Mouse (Mus musculus): Measurements from ENCODE around the gene Ogdh. TPM values are rescaled to one million over a fixed set of nuclear protein-coding genes. Genes with fewer than 3 reads are reported as not detected.

Gene Ogdh
- polyA plus RNA-seq, 1 experiment from 2014 or later, result 54.8 TPM

- 1% methylated on average over 21 of the region's 43 CpGs for WGBS
- peak overlapping the region; percentile 97 for H3K9ac ChIP-seq (ENCODE audit: low read length)
- DNase-seq (ENCODE audit: low spot score), result peak; percentile 34
- H3K4me3 ChIP-seq (ENCODE audit: low read depth, low read length), result peak overlapping the region; percentile 94
- peak; percentile 29 for ATAC-seq
- H3K4me1 ChIP-seq (ENCODE audit: control insufficient read depth, insufficient read depth, low read length), result peaks cover 13% of the 10 kb centered on the region
- H3K27me3 ChIP-seq (replicated peaks; ENCODE audit: control insufficient read depth, insufficient read depth, low read length), result no peaks in the 10 kb centered on the region
- peak overlapping the region; percentile 95 for H3K27ac ChIP-seq (ENCODE audit: low read depth, low read length)
- H3K9me3 ChIP-seq (replicated peaks; ENCODE audit: control insufficient read depth, low read length), result no peaks in the 10 kb centered on the region
- peak overlapping the region; percentile 72 for H3K4me2 ChIP-seq (ENCODE audit: low read length)
- H3K36me3 ChIP-seq (ENCODE audit: control insufficient read depth, insufficient read depth, low read length), result peaks cover 30% of the 10 kb centered on the region
These were observed 98.1 kb downstream of the Ogdh start for GRCm38 (mm10) chr11:6389483-6389921.

- 84% methylated on average over 8 of the region's 8 CpGs for WGBS
- DNase-seq (ENCODE audit: low spot score) (no peak), ATAC-seq (no peak)
- Histone ChIP-seq H3K9ac (ENCODE audit: low read length) (peak overlapping the region; percentile 97), H3K4me3 (ENCODE audit: low read depth, low read length) (peak overlapping the region; percentile 94), H3K27me3 (replicated peaks; ENCODE audit: control insufficient read depth, insufficient read depth, low read length) (no peaks in the 10 kb centered on the region), H3K27ac (ENCODE audit: low read depth, low read length) (no peak overlapping the region), H3K9me3 (replicated peaks; ENCODE audit: control insufficient read depth, low read length) (no peaks in the 10 kb centered on the region), H3K4me1 (ENCODE audit: control insufficient read depth, insufficient read depth, low read length) (peaks cover 13% of the 10 kb centered on the region), H3K4me2 (ENCODE audit: low read length) (peak overlapping the region; percentile 72), H3K36me3 (ENCODE audit: control insufficient read depth, insufficient read depth, low read length) (peaks cover 40% of the 10 kb centered on the region)
These were observed 99.1 kb downstream of the Ogdh start for GRCm38 (mm10) chr11:6390376-6391053.

GRCm38 (mm10) chr11:6391516-6392276 is 100.3 kb downstream of the Ogdh start:
- Histone ChIP-seq H3K9me3 (replicated peaks; ENCODE audit: control insufficient read depth, low read length) (no peaks in the 10 kb centered on the region), H3K4me3 (ENCODE audit: low read depth, low read length) (no peak overlapping the region), H3K4me2 (ENCODE audit: low read length) (no peak overlapping the region), H3K4me1 (ENCODE audit: control insufficient read depth, insufficient read depth, low read length) (peaks cover 13% of the 10 kb centered on the region), H3K27ac (ENCODE audit: low read depth, low read length) (no peak overlapping the region), H3K36me3 (ENCODE audit: control insufficient read depth, insufficient read depth, low read length) (peaks cover 52% of the 10 kb centered on the region), H3K9ac (ENCODE audit: low read length) (no peak overlapping the region), H3K27me3 (replicated peaks; ENCODE audit: control insufficient read depth, insufficient read depth, low read length) (no peaks in the 10 kb centered on the region)
- ATAC-seq (no peak), DNase-seq (ENCODE audit: low spot score) (no peak)
- 93% methylated on average over 8 of the region's 8 CpGs for WGBS

DNA sequence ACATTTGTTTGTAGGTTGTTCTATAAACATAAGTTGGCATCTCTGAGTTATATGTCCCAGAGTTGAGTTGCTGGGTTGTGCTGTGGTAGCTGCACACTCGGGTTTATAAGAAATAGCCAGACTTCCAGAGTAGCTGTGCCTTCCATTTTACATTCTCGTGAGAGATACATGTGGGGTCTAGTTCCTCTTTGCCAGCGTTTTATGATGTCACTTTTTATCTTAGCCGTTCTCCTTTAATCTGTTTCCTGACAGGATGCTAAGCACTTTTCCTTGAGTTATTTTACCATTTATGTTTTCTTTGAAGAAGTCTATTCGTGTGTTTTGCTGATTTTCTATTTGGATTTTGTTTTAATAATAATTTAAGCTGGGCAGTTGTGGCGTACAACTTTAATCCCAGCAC is 101.4 kb downstream of the Ogdh start:
- H3K36me3 ChIP-seq (ENCODE audit: control insufficient read depth, insufficient read depth, low read length), result peaks cover 63% of the 10 kb centered on the region
- H3K9me3 ChIP-seq (replicated peaks; ENCODE audit: control insufficient read depth, low read length), result no peaks in the 10 kb centered on the region
- no peak for ATAC-seq
- no peak overlapping the region for H3K4me3 ChIP-seq (ENCODE audit: low read depth, low read length)
- peaks cover 13% of the 10 kb centered on the region for H3K4me1 ChIP-seq (ENCODE audit: control insufficient read depth, insufficient read depth, low read length)
- H3K9ac ChIP-seq (ENCODE audit: low read length), result no peak overlapping the region
- 90% methylated on average over 6 of the region's 6 CpGs for WGBS
- DNase-seq (ENCODE audit: low spot score), result no peak
- H3K27ac ChIP-seq (ENCODE audit: low read depth, low read length), result no peak overlapping the region
- no peaks in the 10 kb centered on the region for H3K27me3 ChIP-seq (replicated peaks; ENCODE audit: control insufficient read depth, insufficient read depth, low read length)
- no peak overlapping the region for H3K4me2 ChIP-seq (ENCODE audit: low read length)

GRCm38 (mm10) chr11:6393866-6394265 is 102.4 kb downstream of the Ogdh start:
- H3K9me3 ChIP-seq (replicated peaks; ENCODE audit: control insufficient read depth, low read length), result no peaks in the 10 kb centered on the region
- H3K4me3 ChIP-seq (ENCODE audit: low read depth, low read length), result no peak overlapping the region
- H3K36me3 ChIP-seq (ENCODE audit: control insufficient read depth, insufficient read depth, low read length), result peaks cover 72% of the 10 kb centered on the region
- ATAC-seq (no peak), DNase-seq (ENCODE audit: low spot score) (no peak)
- no peak overlapping the region for H3K27ac ChIP-seq (ENCODE audit: low read depth, low read length)
- WGBS, result 71% methylated on average over 1 of the region's 1 CpGs
- H3K27me3 ChIP-seq (replicated peaks; ENCODE audit: control insufficient read depth, insufficient read depth, low read length), result no peaks in the 10 kb centered on the region
- peaks cover 13% of the 10 kb centered on the region for H3K4me1 ChIP-seq (ENCODE audit: control insufficient read depth, insufficient read depth, low read length)
- no peak overlapping the region for H3K9ac ChIP-seq (ENCODE audit: low read length)
- H3K4me2 ChIP-seq (ENCODE audit: low read length), result no peak overlapping the region

DNA sequence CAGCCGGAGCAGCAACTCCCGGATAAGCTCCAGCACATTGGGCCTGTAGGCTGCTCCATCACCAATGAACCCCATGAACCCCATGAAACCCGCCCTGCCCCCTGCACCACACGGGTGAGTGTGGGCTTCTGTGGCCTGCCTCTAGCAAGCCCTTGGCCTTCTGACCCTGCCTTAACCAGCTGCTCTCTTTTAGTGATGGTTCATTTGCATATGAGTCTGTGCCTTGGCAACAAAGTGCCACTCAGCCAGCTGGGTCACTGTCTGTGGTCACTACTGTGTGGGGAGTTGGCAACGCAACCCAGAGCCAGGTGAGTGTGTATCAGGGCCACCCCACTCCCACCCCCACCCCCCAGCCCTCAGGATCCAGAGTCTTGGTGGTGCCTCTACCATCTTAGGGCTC is 104.1 kb downstream of the Ogdh start:
- DNase-seq (ENCODE audit: low spot score), result no peak
- Histone ChIP-seq H3K27me3 (replicated peaks; ENCODE audit: control insufficient read depth, insufficient read depth, low read length) (no peaks in the 10 kb centered on the region), H3K4me1 (ENCODE audit: control insufficient read depth, insufficient read depth, low read length) (peaks cover 7% of the 10 kb centered on the region), H3K4me3 (ENCODE audit: low read depth, low read length) (no peak overlapping the region), H3K9ac (ENCODE audit: low read length) (no peak overlapping the region), H3K27ac (ENCODE audit: low read depth, low read length) (no peak overlapping the region), H3K36me3 (ENCODE audit: control insufficient read depth, insufficient read depth, low read length) (peaks cover 89% of the 10 kb centered on the region), H3K4me2 (ENCODE audit: low read length) (no peak overlapping the region), H3K9me3 (replicated peaks; ENCODE audit: control insufficient read depth, low read length) (no peaks in the 10 kb centered on the region)
- 94% methylated on average over 5 of the region's 5 CpGs for WGBS
- no peak for ATAC-seq

DNA sequence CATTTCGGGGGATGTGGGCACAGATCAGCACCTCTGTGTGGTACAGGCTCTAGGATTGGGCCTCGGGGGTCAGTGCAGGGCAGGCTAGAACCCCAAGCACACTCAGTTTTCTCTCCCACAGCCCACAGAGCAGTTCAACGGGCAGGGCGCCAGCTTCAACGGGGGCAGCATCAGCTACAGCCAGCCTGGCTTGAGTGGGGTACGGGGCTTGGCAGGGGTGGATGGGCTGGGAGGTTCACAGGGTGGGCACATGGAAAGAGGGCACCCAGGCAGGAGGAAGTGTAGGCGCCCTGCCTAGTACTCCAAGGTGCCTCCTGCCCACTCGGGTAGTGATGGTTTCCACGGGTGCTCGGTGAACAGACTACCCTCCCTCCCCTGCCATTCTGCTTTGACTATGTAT is 106.7 kb downstream of the Ogdh start:
- 94% methylated on average over 10 of the region's 10 CpGs for WGBS
- Histone ChIP-seq H3K9me3 (replicated peaks; ENCODE audit: control insufficient read depth, low read length) (no peaks in the 10 kb centered on the region), H3K36me3 (ENCODE audit: control insufficient read depth, insufficient read depth, low read length) (peaks cover 95% of the 10 kb centered on the region), H3K4me2 (ENCODE audit: low read length) (no peak overlapping the region), H3K4me3 (ENCODE audit: low read depth, low read length) (no peak overlapping the region), H3K4me1 (ENCODE audit: control insufficient read depth, insufficient read depth, low read length) (no peaks in the 10 kb centered on the region; the same call in 1 of the 2 replicates), H3K27me3 (replicated peaks; ENCODE audit: control insufficient read depth, insufficient read depth, low read length) (no peaks in the 10 kb centered on the region), H3K9ac (ENCODE audit: low read length) (no peak overlapping the region), H3K27ac (ENCODE audit: low read depth, low read length) (no peak overlapping the region)
- no peak for ATAC-seq
- DNase-seq (ENCODE audit: low spot score), result no peak

- Histone ChIP-seq H3K4me3 (ENCODE audit: low read depth, low read length) (no peak overlapping the region), H3K4me1 (ENCODE audit: control insufficient read depth, insufficient read depth, low read length) (no peaks in the 10 kb centered on the region), H3K36me3 (ENCODE audit: control insufficient read depth, insufficient read depth, low read length) (peaks cover 94% of the 10 kb centered on the region), H3K9me3 (replicated peaks; ENCODE audit: control insufficient read depth, low read length) (no peaks in the 10 kb centered on the region), H3K27ac (ENCODE audit: low read depth, low read length) (no peak overlapping the region), H3K27me3 (replicated peaks; ENCODE audit: control insufficient read depth, insufficient read depth, low read length) (no peaks in the 10 kb centered on the region), H3K4me2 (ENCODE audit: low read length) (no peak overlapping the region), H3K9ac (ENCODE audit: low read length) (no peak overlapping the region)
- no peak for DNase-seq (ENCODE audit: low spot score)
- no peak for ATAC-seq
- 87% methylated on average over 19 of the region's 19 CpGs for WGBS
These were observed 111.4 kb downstream of the Ogdh start for GRCm38 (mm10) chr11:6402515-6403510.

Data from forebrain, embryonic 14.5 days (tissue).